Mouse (Mus musculus) lung, postnatal 14 days (tissue): ENCODE measurements around the gene Gng2.
"Not testable (repeated sequence)": the region's sequence is repeated elsewhere in the genome, so short reads cannot be mapped to it uniquely, and the experiment has no call there.

Experiments used
- DNase-seq: peaks from one replicate; pipeline ENCODE4 v3.0.0; 2021

Gng2 gene

DNA sequence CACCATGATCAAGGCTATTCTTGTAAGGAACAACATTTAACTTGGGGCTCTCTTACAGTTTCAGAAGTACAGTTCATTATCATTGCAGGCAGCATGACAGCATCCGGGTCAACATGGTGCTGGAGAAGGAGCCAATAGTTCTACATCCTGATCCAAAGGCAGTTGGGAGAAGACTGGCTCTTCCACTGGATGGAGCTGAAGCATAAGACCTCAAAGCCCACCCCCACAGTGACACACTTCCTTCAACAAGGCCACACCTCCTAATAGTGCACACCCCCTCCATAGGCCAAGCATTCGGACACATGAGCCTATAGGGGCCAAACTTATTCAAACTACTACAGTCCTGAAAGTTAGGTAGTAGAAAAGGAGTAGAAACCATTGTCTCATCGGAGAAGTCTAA is 42.3 kb downstream of the Gng2 start:
- DNase-seq, result no peak

DNA sequence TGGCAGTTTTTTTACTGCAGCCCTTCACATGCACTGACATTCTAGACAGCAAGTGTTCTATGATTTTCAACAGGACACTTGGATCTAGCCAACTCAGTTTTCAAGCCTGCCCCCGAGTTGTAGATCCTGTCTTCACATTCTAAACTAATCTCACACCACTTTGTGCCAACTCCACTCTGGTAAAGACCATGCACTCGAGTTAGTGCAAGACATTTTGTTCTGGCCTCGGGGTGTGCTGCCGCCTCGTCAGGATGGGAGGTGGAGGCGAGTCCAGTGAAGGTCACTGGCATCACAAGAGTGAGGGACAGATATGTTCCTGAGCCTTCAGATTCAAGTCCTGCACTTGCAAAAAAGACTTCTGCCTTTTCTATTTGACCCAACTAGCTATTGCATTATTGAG is 44.1 kb downstream of the Gng2 start:
- DNase-seq, result no peak

GRCm38 (mm10) chr14:19927879-19928278 is 49.5 kb downstream of the Gng2 start:
- no peak for DNase-seq

- DNase-seq, result no peak
These were observed 50.3 kb downstream of the Gng2 start for GRCm38 (mm10) chr14:19927156-19927555.

- DNase-seq, result no peak
These were observed 51.1 kb downstream of the Gng2 start for GRCm38 (mm10) chr14:19926312-19926711.

DNA sequence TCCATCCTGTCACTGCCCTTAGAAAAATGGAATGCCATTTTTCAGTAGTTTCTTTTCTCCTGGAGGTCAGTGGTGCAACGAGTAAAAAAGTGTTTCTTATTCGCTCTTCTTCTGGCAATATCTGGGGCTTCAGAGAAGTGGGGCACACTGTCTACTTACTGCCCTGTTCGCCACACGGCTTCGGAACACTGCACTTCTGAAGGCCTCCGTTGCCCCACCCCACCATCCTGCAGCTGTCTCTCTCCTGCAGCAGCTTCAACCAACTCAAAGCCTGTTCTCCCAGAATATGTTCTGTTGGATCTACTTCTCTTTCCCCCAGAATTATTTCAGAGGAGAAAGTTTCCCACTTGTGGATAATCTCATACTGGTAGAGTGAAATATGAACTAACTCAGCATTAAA is 52.3 kb downstream of the Gng2 start:
- no peak for DNase-seq

DNA sequence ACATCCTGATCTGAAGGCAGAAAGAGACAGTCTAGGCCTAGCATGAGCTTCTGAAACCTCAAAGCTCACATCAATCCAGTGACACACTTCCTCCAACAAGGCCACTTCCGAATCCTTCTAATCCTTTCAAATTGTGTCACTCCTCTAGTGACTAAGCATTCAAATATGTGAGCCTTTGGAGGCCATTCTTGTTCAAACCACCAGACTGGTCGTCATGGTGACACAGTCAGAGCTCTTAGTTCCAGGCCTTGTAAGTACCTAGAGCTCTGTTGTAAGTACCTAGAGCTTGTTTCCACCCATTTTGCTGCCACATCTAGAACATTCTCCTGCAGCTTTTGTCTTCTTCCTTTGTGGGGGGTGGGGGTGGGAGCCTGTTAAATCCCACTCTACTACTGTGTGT is 53.3 kb downstream of the Gng2 start:
- DNase-seq, result no peak

GRCm38 (mm10) chr14:19920254-19920691 is 57.2 kb downstream of the Gng2 start:
- DNase-seq, result no peak

GRCm38 (mm10) chr14:19919789-19920188 is 57.6 kb downstream of the Gng2 start:
- no peak for DNase-seq

DNA sequence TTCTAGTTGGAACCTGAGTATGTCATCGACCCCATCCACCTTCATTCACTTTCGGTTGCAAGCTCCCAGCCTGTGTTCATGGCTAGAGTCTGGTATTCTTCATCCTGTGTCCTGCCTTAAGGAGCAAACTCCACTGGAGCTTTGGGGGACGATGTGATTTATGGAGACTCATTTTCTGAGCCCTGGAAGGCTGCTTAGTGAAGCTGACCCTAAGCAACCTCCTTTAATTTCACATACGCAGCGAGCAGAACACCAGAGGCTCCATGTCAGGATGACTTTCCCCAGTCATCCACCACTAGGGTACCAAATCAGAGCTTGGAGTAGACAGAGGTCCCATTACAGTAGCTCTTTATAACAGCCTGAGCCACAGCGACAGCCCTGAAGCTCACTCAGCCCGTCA is 59.9 kb downstream of the Gng2 start:
- no peak for DNase-seq

GRCm38 (mm10) chr14:19916315-19916714 is 61.1 kb downstream of the Gng2 start:
- no peak for DNase-seq

GRCm38 (mm10) chr14:19912891-19913290 is 64.5 kb downstream of the Gng2 start:
- DNase-seq, result no peak

DNA sequence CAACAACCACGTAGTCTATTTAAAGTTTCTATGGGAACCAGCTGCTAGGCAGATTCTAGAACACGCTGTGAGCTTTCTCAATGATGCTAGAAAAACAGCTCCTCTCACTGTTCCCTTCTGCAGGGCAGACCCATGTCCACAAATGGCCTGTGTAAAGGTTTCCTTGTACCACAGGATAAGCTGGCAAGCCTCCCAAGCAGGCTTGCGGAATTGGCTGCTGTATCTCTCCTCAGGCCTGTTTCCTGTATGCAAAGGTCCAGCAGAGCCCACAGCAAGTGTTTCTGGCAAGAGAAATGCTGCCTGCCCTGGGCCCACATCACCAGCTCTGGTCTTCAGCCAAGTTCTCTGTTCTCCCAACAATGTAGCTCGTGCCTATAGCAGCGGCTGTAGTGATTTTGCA is 71.8 kb downstream of the Gng2 start:
- DNase-seq, result peak; percentile 73

GRCm38 (mm10) chr14:19904821-19905220 is 72.6 kb downstream of the Gng2 start:
- DNase-seq, result no peak

GRCm38 (mm10) chr14:19904031-19904430 is 73.4 kb downstream of the Gng2 start:
- DNase-seq, result peak; percentile 5

DNA sequence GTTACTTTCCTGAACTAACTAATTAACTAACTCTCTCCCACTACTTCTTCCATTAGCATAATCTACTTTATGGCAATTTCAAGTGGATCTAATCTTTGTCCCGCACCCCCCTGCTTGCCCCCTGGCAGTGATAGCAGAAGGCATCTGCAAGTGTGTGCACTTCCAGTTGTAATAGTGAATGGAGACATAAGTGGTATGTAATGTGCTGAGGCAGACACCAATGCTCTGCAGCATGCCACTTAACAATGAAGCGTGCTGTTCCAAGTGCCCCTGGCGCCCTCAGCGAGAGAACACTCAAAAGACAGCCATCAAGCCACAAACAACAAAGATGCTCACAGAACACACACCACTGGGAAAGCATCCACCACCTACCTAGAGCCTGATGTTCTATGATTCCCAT is 76.9 kb downstream of the Gng2 start:
- no peak for DNase-seq

GRCm38 (mm10) chr14:19887569-19887968 is 89.9 kb downstream of the Gng2 start:
- no peak for DNase-seq

DNA sequence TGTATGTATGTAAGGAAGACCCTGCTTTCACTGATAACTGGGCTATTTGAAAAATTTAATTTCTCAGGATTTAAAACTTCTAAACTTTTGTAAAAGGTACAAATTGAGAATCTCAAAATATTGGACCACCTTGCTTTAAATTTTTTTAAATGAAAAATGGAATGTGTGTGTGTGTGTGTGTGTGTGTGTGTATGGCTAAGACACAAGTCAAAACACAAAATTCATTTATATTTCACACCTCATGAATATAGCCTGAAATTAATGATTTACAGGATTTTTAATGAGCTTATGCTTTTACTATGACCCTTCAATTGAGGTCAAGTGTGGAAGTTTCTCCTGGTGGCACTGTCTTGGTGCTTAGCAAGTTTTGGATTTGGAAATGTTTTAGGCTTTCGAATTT is 93.0 kb downstream of the Gng2 start:
- not testable (repeated sequence) for DNase-seq

DNA sequence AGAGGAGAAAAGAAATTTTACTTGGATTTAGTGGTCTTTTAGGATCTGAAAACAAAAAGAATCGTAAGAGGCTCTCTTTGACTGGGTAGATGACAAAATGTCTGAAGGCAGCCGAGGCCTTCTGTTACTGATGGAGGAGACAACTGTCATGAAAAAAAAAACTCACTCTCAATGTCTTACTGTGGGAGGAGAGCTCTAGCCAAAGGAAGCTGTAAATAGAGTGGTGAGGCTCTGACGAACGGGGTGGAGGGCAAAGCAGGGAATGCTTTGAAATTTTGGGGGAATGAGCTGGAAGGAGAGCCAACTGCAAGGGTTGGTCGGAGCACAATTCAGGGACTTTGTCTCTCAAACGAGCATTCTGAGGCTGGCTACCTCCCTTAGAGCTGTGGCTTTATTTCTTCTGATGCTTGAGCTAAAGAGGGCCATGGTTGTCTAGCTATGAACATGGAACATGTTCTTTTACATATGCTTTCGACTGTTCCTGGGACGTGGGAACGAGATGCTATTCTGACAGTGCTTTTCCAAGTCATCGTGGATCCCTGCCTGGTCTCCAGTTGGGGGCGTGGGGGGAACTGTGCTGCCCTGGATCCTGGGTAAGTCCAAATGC is 103.1 kb downstream of the Gng2 start:
- no peak for DNase-seq

DNA sequence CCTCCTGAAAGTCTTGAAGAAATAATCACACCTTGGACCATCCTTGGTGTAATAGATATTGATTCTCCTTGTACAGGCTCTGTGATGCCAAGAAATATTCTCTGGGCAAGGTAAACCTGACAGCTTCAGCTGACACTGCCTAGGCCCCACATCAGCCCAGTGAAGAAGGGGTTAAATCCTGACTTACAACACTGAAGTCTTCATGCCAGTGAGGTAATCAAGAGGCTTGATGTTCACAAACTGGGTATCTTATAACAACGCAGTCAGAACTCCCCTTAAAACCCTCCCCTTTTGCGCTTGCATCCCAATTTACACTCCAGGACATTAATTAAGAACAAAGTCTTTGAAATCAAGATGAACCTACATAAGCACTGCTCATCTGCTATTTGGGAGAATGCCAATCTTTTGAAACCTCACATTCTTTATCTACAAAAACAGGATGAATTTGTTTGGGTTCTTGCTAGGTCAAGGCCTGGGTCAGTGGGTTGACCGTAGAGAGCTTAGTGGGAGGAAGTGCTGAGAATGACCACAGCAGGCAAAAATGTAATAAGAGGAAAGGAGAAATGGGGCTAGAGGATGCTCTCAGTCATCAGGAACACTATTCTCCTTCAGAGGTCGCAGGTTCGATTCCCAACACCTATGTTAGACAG is 110.0 kb downstream of the Gng2 start:
- DNase-seq, result peak; percentile 11

- not testable (repeated sequence) for DNase-seq
These were observed 112.3 kb downstream of the Gng2 start for GRCm38 (mm10) chr14:19865121-19865520.

DNA sequence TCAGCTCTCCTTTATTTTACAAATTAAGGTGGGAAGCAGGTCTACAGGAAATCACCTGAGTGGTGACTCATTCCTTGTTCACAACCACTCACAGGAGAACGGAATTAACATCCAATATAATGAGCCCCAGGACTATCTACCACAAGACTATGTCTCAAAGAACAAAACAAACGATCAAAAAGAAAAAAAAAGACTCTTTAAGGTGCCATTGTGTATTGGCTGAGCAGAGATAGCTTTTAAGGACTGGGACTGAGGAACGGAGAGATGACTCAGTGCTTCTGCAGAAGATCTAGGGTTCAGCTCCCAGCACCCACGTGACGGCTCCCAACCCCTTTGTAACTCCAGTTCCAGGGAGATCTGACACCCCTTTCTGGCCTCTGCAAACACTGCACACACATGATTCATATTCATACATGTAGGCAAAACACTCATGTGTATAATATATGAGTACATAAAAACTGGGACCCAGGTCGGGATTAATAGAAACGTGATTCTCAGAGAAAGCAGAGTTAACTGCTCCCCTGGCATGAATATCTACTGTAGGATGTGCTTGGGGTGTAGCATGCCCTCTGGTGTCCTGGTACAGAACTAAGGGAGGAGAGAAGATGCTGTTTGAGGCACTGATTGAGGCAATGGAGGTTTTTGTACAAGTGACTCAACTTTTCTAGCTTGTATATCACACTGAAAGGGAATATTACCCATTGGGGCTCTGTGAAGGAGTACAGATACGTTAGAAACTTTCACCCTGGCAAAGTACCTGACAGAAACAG is 115.9 kb downstream of the Gng2 start:
- no peak for DNase-seq

DNA sequence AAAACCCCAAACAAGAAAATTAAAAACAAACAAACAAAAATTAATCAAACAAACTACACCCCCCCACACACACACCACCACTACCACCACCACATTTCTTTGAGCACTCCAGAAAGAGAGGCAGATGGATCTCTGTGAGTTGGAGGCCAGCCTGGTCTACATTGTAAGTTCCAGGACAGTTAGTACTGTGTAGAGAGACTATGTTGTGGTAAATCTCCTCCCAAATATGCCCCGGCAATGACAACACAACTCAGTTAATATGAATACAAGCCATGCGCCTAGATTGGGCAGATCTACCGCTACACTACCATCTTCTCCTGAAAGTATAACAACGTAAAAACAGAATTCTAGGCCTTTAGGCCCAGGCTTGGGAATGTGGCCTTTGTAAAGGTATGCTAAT is 117.1 kb downstream of the Gng2 start:
- DNase-seq, result no peak
